Mouse (Mus musculus) intestine, postnatal 0 days (tissue): Measurements from ENCODE around the gene Slc33a1. TPM values are rescaled to one million over a fixed set of nuclear protein-coding genes. Genes with fewer than 3 reads are reported as not detected.
A peak's percentile ranks its signal among the peaks of the same experiment; 100 is the strongest.

ENCODE experiments used
- ATAC-seq: fragments of 200-750 bp; cut with Nextera tagmentation; 2 replicates; pipeline ENCODE4 v1.8.0; 2017; ENCODE audit warnings: mild to moderate bottlenecking, moderate TSS enrichment, moderate library complexity
- H3K27ac ChIP-seq: fragments of 300-500 bp; sonication (generic); 2 replicates; pipeline ENCODE4 v1.5.1; 2014; ENCODE audit warnings: mild to moderate bottlenecking, low read depth, low read length, moderate library complexity
- H3K27me3 ChIP-seq: fragments of 300-500 bp; sonication (generic); replicated peaks from 2 replicates; pipeline ENCODE4 v1.6.1; 2014; ENCODE audit warnings: low read length, mixed read lengths; ENCODE audit not compliant: control insufficient read depth, insufficient read depth
- H3K36me3 ChIP-seq: fragments of 300-500 bp; sonication (generic); 2 replicates; pipeline ENCODE4 v1.6.1; 2014; ENCODE audit warnings: mild to moderate bottlenecking, moderate library complexity; ENCODE audit not compliant: control insufficient read depth, insufficient read depth
- H3K4me1 ChIP-seq: fragments of 300-500 bp; sonication (generic); replicated peaks from 2 replicates; pipeline ENCODE4 v1.6.1; 2014; ENCODE audit warnings: antibody characterized with exemption, low read length, mixed read lengths; ENCODE audit not compliant: control insufficient read depth, insufficient read depth
- H3K4me2 ChIP-seq: fragments of 300-500 bp; sonication (generic); replicated peaks from 2 replicates; pipeline ENCODE4 v1.6.1; 2014; ENCODE audit warnings: low read depth, mild to moderate bottlenecking, moderate library complexity
- H3K4me3 ChIP-seq: fragments of 300-500 bp; sonication (generic); 2 replicates; pipeline ENCODE4 v1.5.1; 2014; ENCODE audit warnings: low read depth, low read length
- H3K9ac ChIP-seq: fragments of 300-500 bp; sonication (generic); 2 replicates; pipeline ENCODE4 v1.6.1; 2014; ENCODE audit warnings: mild to moderate bottlenecking, low read depth, low read length
- H3K9me3 ChIP-seq: fragments of 300-500 bp; sonication (generic); 2 replicates; pipeline ENCODE4 v1.6.1; 2016; ENCODE audit warnings: mixed run types; ENCODE audit not compliant: control insufficient read depth
- CTCF ChIP-seq: sonication (generic); IDR thresholded peaks from 2 replicates; pipeline ENCODE4 v1.5.1; 2016; ENCODE audit warnings: low read depth, mild to moderate bottlenecking, control low read depth, antibody characterized with exemption, moderate library complexity
- WGBS: fragments of 180-500 bp; shearing (Covaris S2); extraction: QIAGEN DNeasy Blood & Tissue Kit; methylation state at CpG from one replicate; pipeline ENCODE4 v1.1.7; 2014; 5-methylcytosine and 5-hydroxymethylcytosine counted together
- polyA plus RNA-seq: library from polyadenylated mRNA; unstranded; fragments of >200 nt; fragmentation: Nextera tagmentation; extraction: Ambion mirVana; gene quantifications from 2 replicates; pipeline ENCODE4 v1.2.1, GENCODE M21; 2015

Gene Slc33a1
- 22.4 and 25.2 TPM in 2 replicates for polyA plus RNA-seq

- peak within 1 kb of the TSS; percentile 87 for H3K27ac ChIP-seq
- peaks cover 4% of the 10 kb centered on the region; the same call in 1 of the 2 replicates for H3K4me1 ChIP-seq
- no peaks in the 10 kb centered on the region for H3K9me3 ChIP-seq
- peak; percentile 99 for ATAC-seq
- H3K4me2 ChIP-seq = peak within 1 kb of the TSS; percentile 89
- peak within 1 kb of the TSS; percentile 79 for H3K9ac ChIP-seq
- TF ChIP-seq CTCF = peak; percentile 31; the same call in 1 of the 2 replicates
- under 1% methylated on average over 69 of the region's 69 CpGs for WGBS
- peaks cover 3% of the 10 kb centered on the region; the same call in 1 of the 2 replicates for H3K27me3 ChIP-seq
- H3K4me3 ChIP-seq = peak within 1 kb of the TSS; percentile 91
- no peaks in the 10 kb centered on the region for H3K36me3 ChIP-seq
Measured at GRCm38 (mm10) chr3:63964100-63964921, at the start of gene Slc33a1. Gene Slc33a1, minus strand, starts transcription at chr3:63964768.

DNA sequence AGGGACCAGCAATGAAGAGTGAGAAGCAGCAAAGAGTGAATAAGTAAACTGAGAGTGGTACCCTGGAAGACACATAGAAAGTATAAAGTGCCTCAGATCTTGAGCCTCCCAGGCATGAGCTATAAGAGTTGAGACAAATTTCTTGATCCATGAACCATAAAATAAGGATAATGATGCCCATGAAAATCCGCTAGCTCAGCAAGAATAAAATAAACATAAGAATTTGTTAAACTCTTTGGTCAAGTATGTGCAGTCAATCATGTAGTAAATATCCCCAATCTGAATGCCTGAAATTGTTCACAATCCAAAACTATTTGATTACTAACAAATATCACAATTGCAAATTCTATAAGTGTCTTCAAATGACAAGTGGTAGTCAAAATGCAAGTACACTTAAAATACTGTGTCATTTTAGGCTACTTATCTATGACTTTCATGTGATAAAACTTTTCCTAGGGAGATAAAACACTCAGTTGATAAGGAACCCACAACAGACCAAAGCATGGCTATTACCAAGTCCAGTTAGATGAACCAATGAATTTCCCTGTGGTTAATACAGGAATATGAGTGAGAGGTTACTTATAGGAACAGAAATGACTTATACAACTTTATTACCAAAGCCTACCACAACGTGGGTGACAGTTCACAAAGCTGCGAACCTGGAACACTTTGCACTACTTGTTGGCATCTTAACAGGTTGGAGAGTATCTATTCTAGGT, 24.3 kb upstream of the Slc33a1 start:
- Histone ChIP-seq H3K4me2 (no peak overlapping the region), H3K36me3 (peaks cover 60% of the 10 kb centered on the region), H3K9me3 (no peaks in the 10 kb centered on the region), H3K4me3 (no peak overlapping the region), H3K4me1 (no peaks in the 10 kb centered on the region), H3K9ac (no peak overlapping the region), H3K27me3 (no peaks in the 10 kb centered on the region), H3K27ac (no peak overlapping the region)
- no peak for ATAC-seq
- 92% methylated on average over 3 of the region's 3 CpGs for WGBS
- TF ChIP-seq CTCF = no peak

DNA sequence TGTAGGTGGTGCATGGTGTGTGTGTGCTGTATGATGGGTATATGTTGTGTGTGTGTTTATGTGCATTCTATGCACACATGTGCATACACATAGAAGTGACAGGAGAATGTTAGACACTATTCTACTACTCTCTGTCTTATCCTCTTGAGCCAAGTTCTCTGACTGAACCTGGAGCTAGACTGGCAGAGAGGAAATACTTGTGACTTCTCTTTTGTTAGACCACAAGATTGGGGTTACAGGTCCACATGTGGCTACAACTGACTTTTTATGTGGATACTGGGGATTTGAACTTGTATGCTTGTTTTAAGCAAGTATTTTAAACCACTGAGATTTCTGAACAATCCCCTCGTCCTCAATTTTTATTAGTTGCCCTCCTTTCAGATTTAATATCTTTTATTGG, 22.1 kb upstream of the Slc33a1 start:
- TF ChIP-seq CTCF = no peak
- ATAC-seq = no peak
- Histone ChIP-seq H3K4me1 (no peaks in the 10 kb centered on the region), H3K27me3 (no peaks in the 10 kb centered on the region), H3K4me3 (no peak overlapping the region), H3K9ac (no peak overlapping the region), H3K36me3 (peaks cover 55% of the 10 kb centered on the region), H3K9me3 (no peaks in the 10 kb centered on the region), H3K27ac (no peak overlapping the region), H3K4me2 (no peak overlapping the region)
- WGBS = 95% methylated on average over 1 of the region's 1 CpGs

DNA sequence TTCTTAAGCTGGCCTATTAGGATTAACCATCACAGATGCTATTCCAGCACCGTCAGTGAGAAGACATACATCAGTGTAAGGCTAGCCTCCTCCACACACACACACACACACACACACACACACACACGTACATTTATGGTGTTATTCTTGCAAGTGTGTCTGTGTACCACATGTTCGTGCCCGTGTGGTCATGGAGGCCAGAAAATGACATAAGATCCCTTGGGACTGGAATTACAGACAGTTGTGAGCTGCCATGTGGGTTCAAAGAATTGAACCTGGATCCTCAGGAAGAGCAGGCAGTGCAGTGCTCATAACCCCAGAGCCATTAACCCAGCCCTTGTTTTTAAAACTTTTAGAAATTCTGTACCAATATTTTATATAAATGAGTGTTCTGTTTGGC, 13.3 kb upstream of the Slc33a1 start:
- no peak for ATAC-seq
- no peak overlapping the region for H3K27ac ChIP-seq
- H3K4me2 ChIP-seq = no peak overlapping the region
- no peaks in the 10 kb centered on the region for H3K9me3 ChIP-seq
- no peak overlapping the region for H3K4me3 ChIP-seq
- no peaks in the 10 kb centered on the region for H3K27me3 ChIP-seq
- no peak for TF ChIP-seq CTCF
- WGBS = 75% methylated on average over 4 of the region's 4 CpGs
- peaks cover 17% of the 10 kb centered on the region for H3K36me3 ChIP-seq
- no peak overlapping the region for H3K9ac ChIP-seq
- H3K4me1 ChIP-seq = no peaks in the 10 kb centered on the region

DNA sequence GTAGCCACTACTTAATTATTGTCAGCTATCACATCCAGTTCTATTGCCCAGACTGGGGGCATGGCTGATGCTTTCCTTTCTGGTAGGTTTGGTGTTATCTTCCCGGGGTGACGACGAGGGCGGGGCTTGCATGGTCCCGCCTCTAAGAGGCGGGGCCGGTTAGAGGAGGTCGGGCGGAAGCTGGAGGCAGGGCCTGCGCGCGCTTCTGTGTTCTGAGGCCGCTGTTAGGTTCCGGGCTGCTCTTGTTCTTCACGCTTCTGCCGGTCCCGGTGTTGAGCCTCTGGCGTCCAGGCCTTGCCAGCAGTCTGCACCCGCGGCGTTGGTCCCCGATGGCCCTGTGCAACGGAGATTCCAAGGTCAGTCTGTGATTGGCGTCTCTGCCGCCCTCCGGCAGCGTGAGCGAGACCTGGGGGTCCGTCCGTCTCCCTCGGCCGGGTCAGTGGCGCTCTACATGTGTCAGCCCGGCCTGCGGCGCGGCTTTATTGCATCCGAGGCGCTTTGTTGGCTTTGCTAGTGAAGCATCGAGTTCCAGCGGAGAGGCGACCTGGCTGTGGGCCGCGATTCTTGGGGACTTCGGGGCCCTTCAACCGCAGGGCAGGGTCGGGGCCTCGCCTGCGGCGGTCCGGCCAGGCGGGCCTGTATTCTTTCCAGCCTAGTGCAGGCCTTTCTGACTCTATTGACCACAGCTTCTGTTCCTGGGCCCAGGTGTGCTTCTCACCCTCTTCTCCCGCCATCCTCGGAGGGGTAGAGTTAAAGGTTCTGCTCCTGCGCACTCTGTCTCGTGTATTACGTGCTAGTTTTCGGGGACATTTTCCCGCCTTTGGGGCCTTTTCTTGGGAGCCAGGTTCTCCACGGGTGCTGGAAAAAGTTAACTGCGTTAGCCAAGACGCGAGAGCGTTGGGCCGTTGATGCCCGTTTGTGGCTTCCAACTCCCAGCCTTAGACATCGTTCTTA, 11.7 kb upstream of the Slc33a1 start, which contains the start of gene Gmps:
Gene Gmps, plus strand, starts transcription at position 152 of the 954 bp plus-strand sequence.
- no peak for TF ChIP-seq CTCF
- Histone ChIP-seq H3K27me3 (no peaks in the 10 kb centered on the region), H3K4me3 (peak within 1 kb of the TSS; percentile 93), H3K36me3 (peaks cover 8% of the 10 kb centered on the region; the same call in 1 of the 2 replicates), H3K4me1 (no peaks in the 10 kb centered on the region), H3K9me3 (no peaks in the 10 kb centered on the region), H3K27ac (peak within 1 kb of the TSS; percentile 89), H3K9ac (peak within 1 kb of the TSS; percentile 95), H3K4me2 (peak within 1 kb of the TSS; percentile 85)
- ATAC-seq = peak; percentile 98
- WGBS = under 1% methylated on average over 67 of the region's 67 CpGs
